Mouse (Mus musculus) activated CD4-positive, CD25-positive, alpha-beta regulatory T cell, adult 9 weeks (primary cell): ENCODE measurements around the gene Resf1. TPM values are rescaled to one million over a fixed set of nuclear protein-coding genes. Genes with fewer than 3 reads are reported as not detected.

Source experiments
- polyA plus RNA-seq: library from polyadenylated mRNA; unstranded; fragments of 100-300 nt; shearing (Covaris generic); gene quantifications from one replicate; pipeline ENCODE4 v1.2.1, GENCODE M21; 2017

Gene Resf1
- polyA plus RNA-seq, result 249 TPM

GRCm38 (mm10) chr6:149308956-149309932, at the start of gene Resf1:
Gene Resf1 (plus strand): TSS chr6:149309414.

Other genes starting within 250 kb of the Resf1 start
- gene Dennd5b, start 207.7 kb upstream of the Resf1 start, polyA plus RNA-seq, result 0.27 TPM
- gene Gm10203, start 179.2 kb upstream of the Resf1 start, polyA plus RNA-seq, result not detected
- 68.9 TPM for gene Etfbkmt, start 169.6 kb upstream of the Resf1 start, polyA plus RNA-seq
- gene Amn1, start 120.7 kb upstream of the Resf1 start, polyA plus RNA-seq, result 35.0 TPM
- gene Bicd1, start 99.5 kb downstream of the Resf1 start, polyA plus RNA-seq, result 12.1 TPM